Mouse (Mus musculus): Measurements from ENCODE around the gene Txndc2. TPM values are rescaled to one million over a fixed set of nuclear protein-coding genes. Genes with fewer than 3 reads are reported as not detected.

Txndc2 gene
- total and polyA plus RNA-seq, 3 experiments = not detected

- no peak overlapping the region for H3K9ac ChIP-seq (ENCODE audit: control insufficient read depth, low read depth, low read length, poor library complexity, severe bottlenecking)
- H3K27me3 ChIP-seq (ENCODE audit: control insufficient read depth in 1 of 2, insufficient read depth in 2 of 2, low read length in 2 of 2) = no peaks in the 10 kb centered on the region
- DNase-seq (ENCODE audit: low read depth, low spot score) = no peak
These were observed 26.3 kb downstream of the Txndc2 start for GRCm38 (mm10) chr17:65615678-65616077.

GRCm38 (mm10) chr17:65614431-65614830 lies 27.5 kb downstream of the Txndc2 start:
- Histone ChIP-seq H3K4me1 (ENCODE audit: control insufficient read depth in 1 of 2, insufficient read depth in 2 of 2, low read length in 2 of 2) (peaks cover 13 to 15% of the 10 kb centered on the region in 2 experiments), H3K27ac (ENCODE audit: control insufficient read depth, low read depth, low read length) (peak overlapping the region; percentile 84), H3K27me3 (ENCODE audit: control insufficient read depth in 1 of 2, insufficient read depth in 2 of 2, low read length in 2 of 2) (no peaks in the 10 kb centered on the region), H3K4me3 (ENCODE audit: control insufficient read depth in 1 of 2, insufficient read depth in 1 of 2, low read depth in 2 of 2, low read length in 2 of 2) (peak overlapping the region; percentile 81 to 88), H3K9ac (ENCODE audit: control insufficient read depth, low read depth, low read length, poor library complexity, severe bottlenecking) (peak overlapping the region; percentile 92), H3K9me3 (replicated peaks; ENCODE audit: insufficient read depth, low read length) (no peaks in the 10 kb centered on the region), H3K79me2 (ENCODE audit: control insufficient read depth, insufficient read depth, low read length, poor library complexity) (peaks cover 30% of the 10 kb centered on the region), H3K36me3 (ENCODE audit: control insufficient read depth in 1 of 2, insufficient read depth in 2 of 2, low read length in 2 of 2) (peaks cover 6 to 27% of the 10 kb centered on the region in 2 experiments)
- TF ChIP-seq POLR2AphosphoS2 (IDR thresholded peaks at IDR 0.05; ENCODE audit: low read length) (no peak), ZNF384 (IDR thresholded peaks at IDR 0.05; ENCODE audit: low read depth, low read length) (peak; percentile 76)
- no peak for DNase-seq (ENCODE audit: low read depth, low spot score)

More at GRCm38 (mm10) chr17:65615678-65616077, 26.3 kb downstream of the Txndc2 start:
- Histone ChIP-seq H3K4me1 (ENCODE audit: control insufficient read depth in 1 of 2, insufficient read depth in 2 of 2, low read length in 2 of 2) (peaks cover 9 to 10% of the 10 kb centered on the region in 2 experiments), H3K36me3 (ENCODE audit: control insufficient read depth in 1 of 2, insufficient read depth in 2 of 2, low read length in 2 of 2) (peaks cover 0 to 17% of the 10 kb centered on the region in 2 experiments; a peak in 2 of 4 replicates), H3K79me2 (ENCODE audit: control insufficient read depth, insufficient read depth, low read length, poor library complexity) (peaks cover 20% of the 10 kb centered on the region), H3K9me3 (replicated peaks; ENCODE audit: insufficient read depth, low read length) (no peaks in the 10 kb centered on the region), H3K4me3 (ENCODE audit: control insufficient read depth in 1 of 2, insufficient read depth in 1 of 2, low read depth in 2 of 2, low read length in 2 of 2) (no peak overlapping the region), H3K27ac (ENCODE audit: control insufficient read depth, low read depth, low read length) (no peak overlapping the region)
- TF ChIP-seq RAD21 (IDR thresholded peaks at IDR 0.05; ENCODE audit: low read depth, low read length) = no peak
- no peak for TF ChIP-seq BHLHE40 (IDR thresholded peaks at IDR 0.05; ENCODE audit: borderline replicate concordance, low read depth, low read length)
- no peak for TF ChIP-seq ZC3H11A (IDR thresholded peaks at IDR 0.05; ENCODE audit: low read depth, low read length)
- TF ChIP-seq MAZ (IDR thresholded peaks at IDR 0.05; ENCODE audit: low read depth, low read length) = no peak
- no peak for TF ChIP-seq KAT2A (conservative IDR thresholded peaks at IDR 0.05; ENCODE audit: low read depth, low read length)
- no peak for TF ChIP-seq UBTF (IDR thresholded peaks at IDR 0.05; ENCODE audit: borderline replicate concordance, insufficient read depth, low read depth, low read length)
- TF ChIP-seq MEF2A (IDR thresholded peaks at IDR 0.05; ENCODE audit: extremely low read depth, insufficient replicate concordance, low read depth, low read length, poor library complexity, severe bottlenecking) = no peak
- TF ChIP-seq GABPA (IDR thresholded peaks at IDR 0.05; ENCODE audit: low read depth, low read length) = no peak
- TF ChIP-seq RCOR1 (IDR thresholded peaks at IDR 0.05; ENCODE audit: low read depth, low read length) = no peak

- H3K9ac ChIP-seq (ENCODE audit: control insufficient read depth, low read depth, low read length, poor library complexity, severe bottlenecking) = peak within 1 kb of the TSS; percentile 92
- no peaks in the 10 kb centered on the region for H3K27me3 ChIP-seq (ENCODE audit: control insufficient read depth in 1 of 2, insufficient read depth in 2 of 2, low read length in 2 of 2)
- peaks cover 13 to 20% of the 10 kb centered on the region in 2 experiments for H3K4me1 ChIP-seq (ENCODE audit: control insufficient read depth in 1 of 2, insufficient read depth in 2 of 2, low read length in 2 of 2)
- H3K36me3 ChIP-seq (ENCODE audit: control insufficient read depth in 1 of 2, insufficient read depth in 2 of 2, low read length in 2 of 2) = peaks cover 6 to 32% of the 10 kb centered on the region in 2 experiments
- H3K79me2 ChIP-seq (ENCODE audit: control insufficient read depth, insufficient read depth, low read length, poor library complexity) = peaks cover 37% of the 10 kb centered on the region
- peak; percentile 97 for DNase-seq (ENCODE audit: low read depth, low spot score)
- H3K9me3 ChIP-seq (replicated peaks; ENCODE audit: insufficient read depth, low read length) = no peaks in the 10 kb centered on the region
- H3K27ac ChIP-seq (ENCODE audit: control insufficient read depth, low read depth, low read length) = peak within 1 kb of the TSS; percentile 84
- H3K4me3 ChIP-seq (ENCODE audit: control insufficient read depth in 1 of 2, insufficient read depth in 1 of 2, low read depth in 2 of 2, low read length in 2 of 2) = peak within 1 kb of the TSS; percentile 97 to 99
- TF ChIP-seq ZC3H11A (IDR thresholded peaks at IDR 0.05; ENCODE audit: low read depth, low read length) (no peak), E2F4 (IDR thresholded peaks at IDR 0.05; ENCODE audit: borderline replicate concordance, low read depth, low read length) (no peak; the same call in 1 of the 2 replicates), JUND (IDR thresholded peaks at IDR 0.05; ENCODE audit: low read depth, low read length) (no peak), MYB (IDR thresholded peaks at IDR 0.05; ENCODE audit: low read depth, low read length) (peak; percentile 89), GATA1 (IDR thresholded peaks at IDR 0.05; ENCODE audit: low read depth, low read length) (no peak), CTCF (IDR thresholded peaks at IDR 0.05 in 2 of 3, conservative IDR thresholded peaks at IDR 0.05 in 1 of 3; ENCODE audit: control insufficient read depth in 1 of 3, insufficient read depth in 1 of 3, low read depth in 2 of 3, low read length in 3 of 3, poor library complexity in 1 of 3, severe bottlenecking in 1 of 3) (no peak), BHLHE40 (IDR thresholded peaks at IDR 0.05; ENCODE audit: borderline replicate concordance, low read depth, low read length) (peak; percentile 88), GABPA (IDR thresholded peaks at IDR 0.05; ENCODE audit: low read depth, low read length) (peak; percentile 15; the same call in 1 of the 2 replicates), RCOR1 (IDR thresholded peaks at IDR 0.05; ENCODE audit: low read depth, low read length) (peak; percentile 51; the same call in 1 of the 2 replicates), TAL1 (IDR thresholded peaks at IDR 0.05; ENCODE audit: low read length) (no peak), HCFC1 (IDR thresholded peaks at IDR 0.05; ENCODE audit: low read depth, low read length) (peak; percentile 90), MXI1 (IDR thresholded peaks at IDR 0.05; ENCODE audit: low read depth, low read length) (peak; percentile 74), USF2 (IDR thresholded peaks at IDR 0.05; ENCODE audit: borderline replicate concordance in 1 of 2, insufficient read depth in 1 of 2, low read depth in 1 of 2, low read length in 2 of 2) (peak; percentile 30 to 86; a peak in 3 of 4 replicates), POLR2AphosphoS2 (IDR thresholded peaks at IDR 0.05; ENCODE audit: low read length) (peak; percentile 74; the same call in 1 of the 2 replicates), NELFE (IDR thresholded peaks at IDR 0.05; ENCODE audit: low read depth, low read length) (peak; percentile 80)
These were observed 28.2 kb downstream of the Txndc2 start, which contains the start of gene Vapa for GRCm38 (mm10) chr17:65613463-65614412. Gene Vapa (minus strand): TSS chr17:65613555.
